Mouse (Mus musculus): ENCODE measurements around the gene Slfn1. TPM values are rescaled to one million over a fixed set of nuclear protein-coding genes. Genes with fewer than 3 reads are reported as not detected.

The Slfn1 gene
- not detected in 2 replicates for polyA plus RNA-seq (2012; ENCODE audit: insufficient read depth, insufficient read length, low replicate concordance, missing spikeins)

DNA sequence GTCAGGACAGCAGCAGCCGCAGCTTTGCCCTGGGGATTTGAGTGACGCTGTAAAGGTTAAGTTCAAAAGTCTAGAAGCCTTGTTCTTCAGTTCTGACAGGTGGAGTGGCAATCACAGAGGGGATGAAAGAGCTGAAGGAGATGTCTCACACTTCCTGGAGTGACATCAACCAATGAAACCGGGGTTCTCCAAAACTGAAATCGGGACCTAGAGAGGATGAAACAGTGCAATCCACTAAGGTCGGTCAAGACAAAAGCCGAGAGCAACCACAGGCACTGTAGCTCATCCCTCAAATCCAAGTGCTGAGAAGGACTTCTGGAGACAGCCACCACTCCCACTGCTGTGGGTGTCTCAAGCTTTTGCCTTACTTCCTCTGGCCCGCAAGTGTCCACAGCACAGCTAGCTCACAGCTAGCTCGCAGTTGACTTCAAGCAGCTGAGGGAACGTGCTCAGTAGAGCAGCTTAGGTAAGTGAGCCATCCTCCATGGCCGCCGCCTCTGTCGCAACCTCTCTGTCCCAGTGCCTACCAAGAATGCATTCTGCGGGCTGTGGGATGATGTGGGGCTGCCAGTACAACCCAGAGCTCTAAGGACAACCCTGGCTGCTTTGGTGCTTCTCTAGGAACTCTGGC is at the start of gene Slfn1:
Slfn1 (plus strand) TSS at position 253 of the 631 bp plus-strand sequence.
- no peak for TF ChIP-seq CTCF (IDR thresholded peaks at IDR 0.05; ENCODE audit: insufficient read depth, low read depth, low read length)
- TF ChIP-seq POLR2A (IDR thresholded peaks at IDR 0.05; ENCODE audit: insufficient read depth, low read depth, low read length) = no peak
- 87% methylated on average over 13 of the region's 13 CpGs for WGBS
- no peaks in the 10 kb centered on the region for H3K4me1 ChIP-seq (ENCODE audit: control insufficient read depth, insufficient read depth, low read length)
- no peak within 1 kb of the TSS for H3K27ac ChIP-seq (ENCODE audit: insufficient read depth, low read depth, low read length)
- no peak within 1 kb of the TSS for H3K4me3 ChIP-seq (ENCODE audit: insufficient read depth, low read depth, low read length)

GRCm38 (mm10) chr11:83067982-83068694 is 48.5 kb upstream of the Slfn1 start:
- H3K27ac ChIP-seq (ENCODE audit: insufficient read depth, low read depth, low read length) = no peak overlapping the region
- 77% methylated on average over 4 of the region's 4 CpGs for WGBS
- TF ChIP-seq POLR2A (IDR thresholded peaks at IDR 0.05; ENCODE audit: insufficient read depth, low read depth, low read length) = no peak
- no peak for TF ChIP-seq CTCF (IDR thresholded peaks at IDR 0.05; ENCODE audit: insufficient read depth, low read depth, low read length)
- peaks cover 8% of the 10 kb centered on the region for H3K4me1 ChIP-seq (ENCODE audit: control insufficient read depth, insufficient read depth, low read length)
- H3K4me3 ChIP-seq (ENCODE audit: insufficient read depth, low read depth, low read length) = no peak overlapping the region

DNA sequence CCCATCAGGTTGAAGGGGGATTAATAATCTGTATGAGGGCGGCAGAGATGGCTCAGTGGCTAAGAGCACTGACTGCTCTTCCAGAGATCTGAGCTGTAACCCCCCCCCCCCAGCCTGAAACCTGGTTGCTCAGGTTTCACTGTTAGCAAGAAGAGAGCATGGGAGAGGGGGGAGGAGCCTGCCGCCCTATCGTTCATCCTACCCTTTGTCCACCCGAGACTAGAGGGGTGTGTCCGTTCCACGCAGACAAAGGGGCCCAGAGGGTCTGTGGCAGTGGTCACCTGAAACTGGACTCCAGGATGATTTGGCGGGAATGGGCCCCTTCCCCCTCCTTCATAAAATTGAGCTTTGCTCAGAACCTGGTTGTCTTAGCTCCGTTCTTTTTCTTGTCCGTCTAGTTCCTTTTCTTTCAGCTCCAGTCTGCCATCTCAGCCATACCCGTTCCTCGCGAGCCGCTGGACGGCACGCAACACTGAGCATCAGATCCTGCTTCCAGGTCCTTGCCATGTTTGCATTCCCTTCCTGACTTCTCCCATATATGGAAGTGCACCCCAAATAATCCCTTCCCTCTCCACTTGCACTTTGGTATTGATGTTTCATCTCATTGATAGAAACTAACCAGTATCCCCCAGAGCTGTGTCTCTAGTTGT is 46.2 kb upstream of the Slfn1 start:
- 74% methylated on average over 15 of the region's 15 CpGs for WGBS
- H3K4me3 ChIP-seq (ENCODE audit: insufficient read depth, low read depth, low read length) = no peak overlapping the region
- H3K4me1 ChIP-seq (ENCODE audit: control insufficient read depth, insufficient read depth, low read length) = peaks cover 3% of the 10 kb centered on the region; the same call in 1 of the 2 replicates
- no peak overlapping the region for H3K27ac ChIP-seq (ENCODE audit: insufficient read depth, low read depth, low read length)
- TF ChIP-seq CTCF (IDR thresholded peaks at IDR 0.05; ENCODE audit: insufficient read depth, low read depth, low read length) (no peak), POLR2A (IDR thresholded peaks at IDR 0.05; ENCODE audit: insufficient read depth, low read depth, low read length) (no peak)

GRCm38 (mm10) chr11:83077714-83078422 is 38.8 kb upstream of the Slfn1 start:
- 66% methylated on average over 3 of the region's 3 CpGs for WGBS
- Histone ChIP-seq H3K4me3 (ENCODE audit: insufficient read depth, low read depth, low read length) (no peak overlapping the region), H3K27ac (ENCODE audit: insufficient read depth, low read depth, low read length) (no peak overlapping the region), H3K4me1 (ENCODE audit: control insufficient read depth, insufficient read depth, low read length) (no peaks in the 10 kb centered on the region)
- TF ChIP-seq CTCF (IDR thresholded peaks at IDR 0.05; ENCODE audit: insufficient read depth, low read depth, low read length) (no peak), POLR2A (IDR thresholded peaks at IDR 0.05; ENCODE audit: insufficient read depth, low read depth, low read length) (no peak)

GRCm38 (mm10) chr11:83078423-83079140 is 38.1 kb upstream of the Slfn1 start:
- Histone ChIP-seq H3K4me3 (ENCODE audit: insufficient read depth, low read depth, low read length) (no peak overlapping the region), H3K4me1 (ENCODE audit: control insufficient read depth, insufficient read depth, low read length) (no peaks in the 10 kb centered on the region), H3K27ac (ENCODE audit: insufficient read depth, low read depth, low read length) (peak overlapping the region; percentile 21; the same call in 1 of the 2 replicates)
- whole genome bisulfite sequencing = 88% methylated on average over 5 of the region's 5 CpGs
- TF ChIP-seq POLR2A (IDR thresholded peaks at IDR 0.05; ENCODE audit: insufficient read depth, low read depth, low read length) (no peak), CTCF (IDR thresholded peaks at IDR 0.05; ENCODE audit: insufficient read depth, low read depth, low read length) (no peak)

GRCm38 (mm10) chr11:83079487-83080199 is 37.0 kb upstream of the Slfn1 start:
- WGBS = 91% methylated on average over 9 of the region's 9 CpGs
- H3K4me3 ChIP-seq (ENCODE audit: insufficient read depth, low read depth, low read length) = no peak overlapping the region
- no peak for TF ChIP-seq POLR2A (IDR thresholded peaks at IDR 0.05; ENCODE audit: insufficient read depth, low read depth, low read length)
- no peak for TF ChIP-seq CTCF (IDR thresholded peaks at IDR 0.05; ENCODE audit: insufficient read depth, low read depth, low read length)
- no peak overlapping the region for H3K27ac ChIP-seq (ENCODE audit: insufficient read depth, low read depth, low read length)
- no peaks in the 10 kb centered on the region for H3K4me1 ChIP-seq (ENCODE audit: control insufficient read depth, insufficient read depth, low read length)

DNA sequence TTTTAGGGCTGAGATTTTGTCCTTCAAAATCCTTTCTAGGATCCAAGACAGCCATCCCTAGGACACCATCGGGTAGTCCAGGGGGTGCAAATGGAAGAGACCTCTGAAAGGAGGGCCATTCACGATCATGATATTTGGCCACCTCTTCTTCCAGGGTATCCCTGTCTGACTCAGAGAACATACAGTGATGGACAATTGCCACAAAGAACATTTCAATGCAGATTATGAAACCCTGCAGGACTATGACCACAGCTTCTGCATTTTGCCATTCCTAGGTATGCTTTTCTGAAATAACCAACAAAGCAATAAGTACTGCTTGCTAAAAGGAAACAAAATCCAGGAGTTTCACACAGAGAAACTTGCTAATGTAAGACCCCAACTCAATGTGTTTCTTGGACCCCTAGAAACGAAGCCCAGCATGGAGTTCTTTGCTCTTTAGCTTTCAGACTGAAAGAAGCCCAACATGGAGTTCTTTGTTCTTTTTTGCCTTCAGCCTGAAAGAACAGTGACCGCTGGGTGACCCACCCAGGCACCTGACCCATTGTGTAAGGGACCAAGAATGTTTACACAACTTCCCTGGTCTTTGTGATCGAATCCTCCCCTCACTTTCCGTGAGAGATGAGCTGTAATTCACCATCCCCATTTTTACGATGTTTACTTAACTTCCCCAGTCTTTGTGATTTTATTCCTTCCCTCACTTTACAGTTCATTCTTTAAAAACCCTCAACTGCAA is 33.7 kb upstream of the Slfn1 start:
- Histone ChIP-seq H3K4me3 (ENCODE audit: insufficient read depth, low read depth, low read length) (no peak overlapping the region), H3K27ac (ENCODE audit: insufficient read depth, low read depth, low read length) (no peak overlapping the region), H3K4me1 (ENCODE audit: control insufficient read depth, insufficient read depth, low read length) (no peaks in the 10 kb centered on the region)
- no peak for TF ChIP-seq POLR2A (IDR thresholded peaks at IDR 0.05; ENCODE audit: insufficient read depth, low read depth, low read length)
- 70% methylated on average over 7 of the region's 7 CpGs for WGBS
